In genomic region chr11:48935291-48935690, GRCm38 (mm10) we compare ENCODE assay signal across 32 mouse cellular contexts. TPM values are rescaled to one million over a fixed set of nuclear protein-coding genes. Genes with fewer than 3 reads are reported as not detected.
"Had no signal": no experiment of that assay in that cellular context is flagged by ENCODE, and none has a peak within 500 bp of the region (broad histone marks: within the 10 kb centered on the region; RNA-seq: fewer than 3 reads in every experiment).

No protein-coding gene starts in this region.

RNA-seq across cellular contexts. Expression of gene Gm5431, which starts 33.3 kb away (rescaled TPM):
- polyA plus RNA-seq: heart, embryonic 14.5 days; hindbrain, embryonic 12.5 days had no signal

RNA-seq across cellular contexts. Expression of gene Olfr56, which starts 43.4 kb away (rescaled TPM):
- total RNA-seq: heart, postnatal 25 days; heart, postnatal 36 days; layer of hippocampus, adult 18-20 months; layer of hippocampus, adult 2 months; layer of hippocampus, adult 8-10 months; layer of hippocampus, postnatal 10 days; layer of hippocampus, postnatal 14 days; layer of hippocampus, postnatal 25 days; layer of hippocampus, postnatal 36 days had no signal
- polyA plus RNA-seq: heart, embryonic 10.5 days; heart, embryonic 11.5 days; heart, embryonic 12.5 days; heart, embryonic 13.5 days; heart, embryonic 14.5 days; heart, postnatal 0 days; hindbrain, embryonic 10.5 days; hindbrain, embryonic 12.5 days; hindbrain, embryonic 13.5 days; hindbrain, embryonic 14.5 days; hindbrain, embryonic 15.5 days; hindbrain, embryonic 16.5 days; hindbrain, postnatal 0 days; intestine, embryonic 14.5 days; intestine, embryonic 15.5 days; kidney, embryonic 14.5 days; kidney, embryonic 15.5 days; kidney, embryonic 16.5 days had no signal

RNA-seq across cellular contexts. Expression of gene 9930111J21Rik1, which starts 43.9 kb away (rescaled TPM):
- polyA plus RNA-seq: heart, embryonic 10.5 days; heart, embryonic 11.5 days; heart, embryonic 12.5 days had no signal

RNA-seq across cellular contexts. Expression of gene Gm12185, which starts 56.7 kb away (rescaled TPM):
- total RNA-seq: hindbrain, postnatal 0 days; layer of hippocampus, postnatal 10 days; layer of hippocampus, postnatal 14 days had no signal
- polyA plus RNA-seq: heart, embryonic 10.5 days; heart, embryonic 11.5 days; heart, embryonic 12.5 days; heart, embryonic 14.5 days; heart, embryonic 15.5 days; heart, postnatal 0 days; hindbrain, embryonic 10.5 days; hindbrain, embryonic 11.5 days; hindbrain, embryonic 12.5 days; hindbrain, embryonic 13.5 days; hindbrain, embryonic 14.5 days; hindbrain, embryonic 15.5 days; hindbrain, embryonic 16.5 days; hindbrain, postnatal 0 days; intestine, embryonic 15.5 days; intestine, embryonic 16.5 days; intestine, postnatal 0 days; kidney, embryonic 14.5 days; kidney, embryonic 15.5 days; kidney, embryonic 16.5 days; kidney, postnatal 0 days had no signal
